11 mouse cellular contexts compared by ENCODE assay signal in the genomic region with DNA sequence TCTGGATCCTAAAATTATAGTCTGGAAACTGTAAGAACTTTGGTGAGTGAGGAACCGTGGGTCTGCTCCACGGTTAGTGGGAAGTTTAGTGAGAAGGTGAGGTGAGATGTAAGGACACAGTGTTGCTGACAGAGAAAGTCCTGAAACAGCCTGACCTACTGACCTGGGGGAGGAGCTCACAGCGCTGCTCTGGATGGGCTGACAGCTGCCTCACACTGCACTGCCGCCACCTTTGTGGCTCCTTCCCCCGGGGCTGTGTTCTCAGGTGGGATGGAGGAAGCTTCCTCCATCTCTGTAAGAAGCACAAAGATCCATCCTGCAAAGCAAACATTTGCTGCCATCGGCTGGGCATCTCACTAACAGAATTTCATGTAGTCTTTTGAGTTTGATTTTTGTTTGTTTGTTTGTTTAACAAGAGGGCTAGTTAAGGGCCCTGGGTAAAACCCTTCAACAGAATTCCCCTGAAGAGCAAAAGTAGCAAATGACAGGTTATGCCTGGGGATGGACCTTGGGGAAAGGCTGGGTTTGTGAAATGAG. TPM values are rescaled to one million over a fixed set of nuclear protein-coding genes. Genes with fewer than 3 reads are reported as not detected.
A peak's percentile ranks its signal among the peaks of the same experiment; 100 is the strongest.
DNase-seq lines count a peak whose midpoint lies in the region; ATAC-seq lines count a peak whose summit lies in the region.
"Had no signal": no experiment of that assay in that cellular context is flagged by ENCODE, and none has a peak within 500 bp of the region (broad histone marks: within the 10 kb centered on the region; RNA-seq: fewer than 3 reads in every experiment).

No protein-coding gene starts in this region.

- peak overlapping the region; percentile 51 for H3K4me2 ChIP-seq in heart, embryonic 15.5 days
- H3K4me2 ChIP-seq in midbrain, embryonic 15.5 days: no peak overlapping the region
- peak overlapping the region; percentile 46 for H3K4me2 ChIP-seq in hindbrain, embryonic 12.5 days (replicated peaks)
- H3K4me2 ChIP-seq: liver, embryonic 15.5 days had no signal

- intact Hi-C loops in heart, postnatal 10 days (cut with DNase I): no loop called here

- H3K27me3 ChIP-seq in heart, embryonic 15.5 days: peaks cover 7% of the 10 kb centered on the region; the same call in 1 of the 2 replicates
- no peaks in the 10 kb centered on the region for H3K27me3 ChIP-seq in midbrain, embryonic 10.5 days (ENCODE audit: low read depth, poor library complexity, severe bottlenecking)
- H3K27me3 ChIP-seq in midbrain, embryonic 15.5 days (replicated peaks): no peaks in the 10 kb centered on the region
- no peaks in the 10 kb centered on the region for H3K27me3 ChIP-seq in hindbrain, embryonic 12.5 days
- H3K27me3 ChIP-seq: liver, embryonic 15.5 days had no signal

- no peak for DNase-seq in heart, postnatal 10 days
- peak; percentile 22 for DNase-seq in midbrain, embryonic 10.5 days (ENCODE audit: low spot score)
- peak; percentile 23 for DNase-seq in retina, postnatal 1 day
- DNase-seq in lung, postnatal 25 days (ENCODE audit: low spot score): no peak
- no peak for DNase-seq in cerebellum, adult 9-10 months

- H3K4me1 ChIP-seq in heart, embryonic 15.5 days (replicated peaks): peaks cover 3% of the 10 kb centered on the region; the same call in 1 of the 2 replicates
- peaks cover 18% of the 10 kb centered on the region for H3K4me1 ChIP-seq in midbrain, embryonic 10.5 days
- H3K4me1 ChIP-seq in midbrain, embryonic 15.5 days: peaks cover 5% of the 10 kb centered on the region; the same call in 1 of the 2 replicates
- peaks cover 22% of the 10 kb centered on the region for H3K4me1 ChIP-seq in hindbrain, embryonic 12.5 days
- H3K4me1 ChIP-seq: liver, embryonic 15.5 days had no signal

- peak overlapping the region; percentile 22; the same call in 1 of the 2 replicates for H3K4me3 ChIP-seq in heart, embryonic 15.5 days
- H3K4me3 ChIP-seq in midbrain, embryonic 10.5 days: peak overlapping the region; percentile 26; the same call in 1 of the 2 replicates
- H3K4me3 ChIP-seq in midbrain, embryonic 15.5 days: no peak overlapping the region
- H3K4me3 ChIP-seq in hindbrain, embryonic 12.5 days: no peak overlapping the region
- H3K4me3 ChIP-seq: heart, adult 2 months; liver, embryonic 15.5 days; myocyte had no signal

- H3K9ac ChIP-seq in heart, embryonic 15.5 days: no peak overlapping the region
- no peak overlapping the region for H3K9ac ChIP-seq in midbrain, embryonic 15.5 days
- no peak overlapping the region for H3K9ac ChIP-seq in hindbrain, embryonic 12.5 days
- H3K9ac ChIP-seq: liver, embryonic 15.5 days had no signal

- ATAC-seq in heart, embryonic 15.5 days (replicated peaks; ENCODE audit: insufficient number of reproducible peaks, insufficient read depth, low FRiP score, low read depth): no peak
- no peak for ATAC-seq in midbrain, embryonic 15.5 days (replicated peaks)
- ATAC-seq in hindbrain, embryonic 12.5 days (ENCODE audit: low FRiP score): no peak

- no peaks in the 10 kb centered on the region for H3K9me3 ChIP-seq in heart, embryonic 15.5 days (replicated peaks)
- H3K9me3 ChIP-seq in midbrain, embryonic 10.5 days (replicated peaks): no peaks in the 10 kb centered on the region
- no peaks in the 10 kb centered on the region for H3K9me3 ChIP-seq in midbrain, embryonic 15.5 days
- H3K9me3 ChIP-seq in hindbrain, embryonic 12.5 days (replicated peaks): no peaks in the 10 kb centered on the region
- H3K9me3 ChIP-seq: liver, embryonic 15.5 days had no signal

- WGBS in heart, embryonic 15.5 days: 13% methylated on average over 6 of the region's 6 CpGs
- WGBS in midbrain, embryonic 10.5 days: 18% methylated on average over 6 of the region's 6 CpGs
- WGBS in midbrain, embryonic 15.5 days: 22% methylated on average over 6 of the region's 6 CpGs
- 15% methylated on average over 6 of the region's 6 CpGs for WGBS in hindbrain, embryonic 12.5 days

- no peak overlapping the region for H3K27ac ChIP-seq in heart, embryonic 15.5 days
- H3K27ac ChIP-seq in midbrain, embryonic 10.5 days (replicated peaks): peak overlapping the region; percentile 69
- no peak overlapping the region for H3K27ac ChIP-seq in midbrain, embryonic 15.5 days
- H3K27ac ChIP-seq in hindbrain, embryonic 12.5 days: no peak overlapping the region
- H3K27ac ChIP-seq: heart, adult 2 months; liver, embryonic 15.5 days had no signal

- no peaks in the 10 kb centered on the region for H3K36me3 ChIP-seq in heart, embryonic 15.5 days
- H3K36me3 ChIP-seq in midbrain, embryonic 10.5 days: no peaks in the 10 kb centered on the region
- H3K36me3 ChIP-seq in midbrain, embryonic 15.5 days (replicated peaks): no peaks in the 10 kb centered on the region
- H3K36me3 ChIP-seq in hindbrain, embryonic 12.5 days: no peaks in the 10 kb centered on the region
- H3K36me3 ChIP-seq: liver, embryonic 15.5 days had no signal

RNA-seq across cellular contexts. Expression of gene Cldn11, which starts 58.8 kb away (rescaled TPM):
- 7.8 and 9.3 TPM in 2 replicates for polyA plus RNA-seq in heart, embryonic 15.5 days (2015; fragmentation: Nextera tagmentation; extraction: Ambion mirVana)
- 1 to 10 TPM; 2.1 to 2.2 TPM for total RNA-seq in heart, postnatal 10 days (2021)
- polyA plus RNA-seq in midbrain, embryonic 10.5 days (2016; fragmentation: Nextera tagmentation; extraction: Ambion mirVana): 7.6 and 8.4 TPM in 2 replicates
- 57.8 and 75.1 TPM in 2 replicates for polyA plus RNA-seq in midbrain, embryonic 15.5 days (2015; fragmentation: Nextera tagmentation; extraction: Ambion mirVana)
- 31.2 and 31.3 TPM in 2 replicates for polyA plus RNA-seq in hindbrain, embryonic 12.5 days (2016; fragmentation: Nextera tagmentation; extraction: Ambion mirVana)
- polyA plus RNA-seq: myocyte had no signal

Comparison
In these comparisons a context has a peak if more than half of its experiments do, and no peak if none do; other contexts are left out.
1. H3K4me3 ChIP-seq: peak in heart, embryonic 15.5 days (single experiment) and midbrain, embryonic 10.5 days (single experiment); none in midbrain, embryonic 15.5 days (single experiment) and hindbrain, embryonic 12.5 days (single experiment).
2. DNase-seq: peak in midbrain, embryonic 10.5 days (single experiment) and retina, postnatal 1 day (single experiment); none in heart, postnatal 10 days (0 of 2), lung, postnatal 25 days (single experiment) and cerebellum, adult 9-10 months (single experiment).